Mouse (Mus musculus): Measurements from ENCODE around the gene Alad.

- no peak for TF ChIP-seq CTCF (IDR thresholded peaks at IDR 0.05; ENCODE audit: low read depth)
- TF ChIP-seq EP300 (IDR thresholded peaks at IDR 0.05; ENCODE audit: low read depth): no peak
Observed at GRCm38 (mm10) chr4:62520892-62521400, 1.2 kb upstream of the Alad start.
